ENCODE assay signal across 21 mouse cellular contexts in genomic region chr13:5847736-5848135, GRCm38 (mm10). TPM values are rescaled to one million over a fixed set of nuclear protein-coding genes. Genes with fewer than 3 reads are reported as not detected.
DNase-seq lines count a peak whose midpoint lies in the region; ATAC-seq lines count a peak whose summit lies in the region.
"Had no signal": no experiment of that assay in that cellular context is flagged by ENCODE, and none has a peak within 500 bp of the region (broad histone marks: within the 10 kb centered on the region; RNA-seq: fewer than 3 reads in every experiment).

No protein-coding gene starts in this region.

- DNase-seq in midbrain, embryonic 11.5 days (ENCODE audit: low spot score, missing footprints): peak; percentile 61
- DNase-seq in midbrain, embryonic 10.5 days (ENCODE audit: low spot score): no peak
- DNase-seq in induced T-regulatory cell, adult 2 months (ENCODE audit: low read depth): peak; percentile 63
- DNase-seq in kidney, postnatal 10 days: no peak
- no peak for DNase-seq in layer of hippocampus, adult 9-11 months
- DNase-seq: adrenal gland, adult 8-10 months; adrenal gland, postnatal 36 days; cerebellum, adult 11 months; cerebellum, adult 8-10 months; cerebellum, postnatal 14 days; embryo, embryonic 11 days; gastrocnemius, postnatal 10 days had no signal

- H3K4me2 ChIP-seq in midbrain, embryonic 11.5 days: no peak overlapping the region
- H3K4me2 ChIP-seq: embryonic facial prominence, embryonic 15.5 days; forebrain, embryonic 15.5 days; heart, embryonic 12.5 days; hindbrain, embryonic 15.5 days had no signal

- no peak overlapping the region for H3K4me3 ChIP-seq in midbrain, embryonic 11.5 days (ENCODE audit: low read depth, low read length)
- no peak overlapping the region for H3K4me3 ChIP-seq in midbrain, embryonic 10.5 days
- H3K4me3 ChIP-seq: embryonic facial prominence, embryonic 15.5 days; erythroblast, embryonic 14.5 days; forebrain, embryonic 10.5 days; forebrain, embryonic 15.5 days; heart, embryonic 12.5 days; hindbrain, embryonic 15.5 days had no signal

- no peak for ATAC-seq in midbrain, embryonic 11.5 days (ENCODE audit: low FRiP score)
- ATAC-seq in megakaryocyte progenitor cell, adult 5-6 weeks (replicated peaks; ENCODE audit: poor library complexity): peak; percentile 17; the same call in 1 of the 2 replicates
- ATAC-seq: CD4-positive, CD25-positive, alpha-beta regulatory T cell, adult 4 months; forebrain, embryonic 15.5 days; inflammation-experienced regulatory T-cells, adult 6 months had no signal

- no peaks in the 10 kb centered on the region for H3K4me1 ChIP-seq in midbrain, embryonic 11.5 days (ENCODE audit: control insufficient read depth, insufficient read depth, low read length)
- H3K4me1 ChIP-seq in midbrain, embryonic 10.5 days: peaks cover 9% of the 10 kb centered on the region
- H3K4me1 ChIP-seq: embryonic facial prominence, embryonic 15.5 days; forebrain, embryonic 10.5 days; forebrain, embryonic 15.5 days; hindbrain, embryonic 15.5 days had no signal

- H3K36me3 ChIP-seq in midbrain, embryonic 11.5 days (ENCODE audit: control insufficient read depth, insufficient read depth, low read length): no peaks in the 10 kb centered on the region
- H3K36me3 ChIP-seq in midbrain, embryonic 10.5 days: no peaks in the 10 kb centered on the region
- H3K36me3 ChIP-seq: embryonic facial prominence, embryonic 15.5 days; forebrain, embryonic 10.5 days; forebrain, embryonic 15.5 days; heart, embryonic 12.5 days; hindbrain, embryonic 15.5 days had no signal

- no peaks in the 10 kb centered on the region for H3K9me3 ChIP-seq in midbrain, embryonic 11.5 days (ENCODE audit: control insufficient read depth, low read length)
- no peaks in the 10 kb centered on the region for H3K9me3 ChIP-seq in midbrain, embryonic 10.5 days (replicated peaks)
- H3K9me3 ChIP-seq: embryonic facial prominence, embryonic 15.5 days; forebrain, embryonic 10.5 days; forebrain, embryonic 15.5 days; heart, embryonic 12.5 days; hindbrain, embryonic 15.5 days had no signal

- WGBS in midbrain, embryonic 11.5 days: 86% methylated on average over 2 of the region's 2 CpGs
- WGBS in midbrain, embryonic 10.5 days: 86% methylated on average over 2 of the region's 2 CpGs

- no peak overlapping the region for H3K9ac ChIP-seq in midbrain, embryonic 11.5 days (ENCODE audit: low read length)
- H3K9ac ChIP-seq: embryonic facial prominence, embryonic 15.5 days; forebrain, embryonic 15.5 days; heart, embryonic 12.5 days; hindbrain, embryonic 15.5 days had no signal

- no peaks in the 10 kb centered on the region for H3K27me3 ChIP-seq in midbrain, embryonic 11.5 days (ENCODE audit: control insufficient read depth, insufficient read depth, low read length)
- H3K27me3 ChIP-seq in midbrain, embryonic 10.5 days (ENCODE audit: low read depth, poor library complexity, severe bottlenecking): no peaks in the 10 kb centered on the region
- H3K27me3 ChIP-seq: embryonic facial prominence, embryonic 15.5 days; forebrain, embryonic 15.5 days; heart, embryonic 12.5 days; hindbrain, embryonic 15.5 days had no signal

- no peak overlapping the region for H3K27ac ChIP-seq in midbrain, embryonic 11.5 days (ENCODE audit: low read depth, low read length)
- H3K27ac ChIP-seq in midbrain, embryonic 10.5 days (replicated peaks): no peak overlapping the region
- H3K27ac ChIP-seq: embryonic facial prominence, embryonic 15.5 days; forebrain, embryonic 10.5 days; forebrain, embryonic 15.5 days; hindbrain, embryonic 15.5 days had no signal

RNA-seq across cellular contexts. Expression of gene Klf6, which starts 13.5 kb away (rescaled TPM):
- 54.6 and 59.5 TPM in 2 replicates for polyA plus RNA-seq in midbrain, embryonic 11.5 days (2014; fragmentation: Nextera tagmentation; extraction: Ambion mirVana)
- 53.5 and 63.0 TPM in 2 replicates for polyA plus RNA-seq in midbrain, embryonic 10.5 days (2016; fragmentation: Nextera tagmentation; extraction: Ambion mirVana)
- 30.6 and 65.4 TPM in 2 replicates for total RNA-seq in megakaryocyte progenitor cell, adult 5-6 weeks (2015)
- total RNA-seq in megakaryocyte progenitor cell, adult 5-6 weeks (2017): 39.1 and 62.3 TPM in 2 replicates

Comparison
In these comparisons a context has a peak if more than half of its experiments do, and no peak if none do; other contexts are left out.
1. DNase-seq: peak in midbrain, embryonic 11.5 days (single experiment) and induced T-regulatory cell, adult 2 months (single experiment); none in midbrain, embryonic 10.5 days (single experiment), kidney, postnatal 10 days (single experiment) and layer of hippocampus, adult 9-11 months (single experiment).